Mouse (Mus musculus): ENCODE results near the gene Gstm4. TPM values are rescaled to one million over a fixed set of nuclear protein-coding genes. Genes with fewer than 3 reads are reported as not detected.

Gene Gstm4
- total and polyA plus RNA-seq, 3 experiments: 2.9 to 19.1 (median 7.0) TPM

DNA sequence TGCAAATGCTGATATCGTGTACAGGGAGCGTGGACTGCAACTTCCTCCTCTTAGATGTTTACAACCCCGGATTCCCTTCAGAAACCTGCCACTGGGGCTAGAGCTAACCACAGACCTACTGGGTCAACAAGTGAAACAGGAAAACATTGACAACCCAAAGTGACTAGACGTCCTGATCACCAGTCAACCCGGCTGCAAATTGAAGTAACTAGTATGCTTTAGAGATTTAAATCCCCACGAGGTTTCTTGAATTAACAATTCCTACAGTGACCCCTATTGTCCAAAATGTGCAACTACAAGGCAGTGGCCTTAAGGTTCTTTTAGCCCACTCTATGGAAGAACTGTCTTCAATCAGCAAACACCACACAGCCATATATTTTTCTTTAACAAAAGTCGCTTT, 16.7 kb upstream of the Gstm4 start:
- Histone ChIP-seq H3K4me3 (replicated peaks in 1 of 3; ENCODE audit: low read depth in 2 of 3, low read length in 2 of 3, poor library complexity in 1 of 3) (no peak overlapping the region), H3K4me2 (ENCODE audit: insufficient read depth, low read depth, poor library complexity, severe bottlenecking) (peak overlapping the region; percentile 58; the same call in 1 of the 2 replicates), H3K36me3 (replicated peaks in 1 of 2; ENCODE audit: control insufficient read depth in 1 of 2, insufficient read depth in 1 of 2, low read length in 1 of 2) (no peaks in the 10 kb centered on the region), H3K27ac (ENCODE audit: insufficient read depth, low read depth) (no peak overlapping the region), H3K9me3 (replicated peaks; ENCODE audit: low read length) (no peaks in the 10 kb centered on the region), H3K4me1 (ENCODE audit: control insufficient read depth in 1 of 2, insufficient read depth in 2 of 2) (peaks cover 4 to 13% of the 10 kb centered on the region in 2 experiments), H3K9ac (ENCODE audit: insufficient read depth, low read depth) (peak overlapping the region; percentile 29), H3K79me2 (replicated peaks; ENCODE audit: control insufficient read depth, extremely low read depth, insufficient read depth, poor library complexity, severe bottlenecking) (no peaks in the 10 kb centered on the region), H3K27me3 (replicated peaks) (no peaks in the 10 kb centered on the region)
- DNase-seq (ENCODE audit: extremely low read depth): peak; percentile 79
- TF ChIP-seq BHLHE40 (IDR thresholded peaks at IDR 0.05; ENCODE audit: low read depth, low read length) (0 out of 2 replicates have a peak, but pooled peaks have one; percentile 22), MAZ (IDR thresholded peaks at IDR 0.05; ENCODE audit: low read depth, low read length) (no peak), PAX5 (IDR thresholded peaks at IDR 0.05; ENCODE audit: low read length) (no peak), ETS1 (conservative IDR thresholded peaks at IDR 0.05; ENCODE audit: low read depth, low read length) (no peak), USF1 (IDR thresholded peaks at IDR 0.05; ENCODE audit: low read depth, low read length) (no peak), SIN3A (IDR thresholded peaks at IDR 0.05; ENCODE audit: low read length) (0 out of 2 replicates have a peak, but pooled peaks have one; percentile 51), CTCF (conservative IDR thresholded peaks at IDR 0.05 in 1 of 2, IDR thresholded peaks at IDR 0.05 in 1 of 2; ENCODE audit: low read depth in 2 of 2, low read length in 2 of 2) (peak; percentile 95 to 96), CHD2 (IDR thresholded peaks at IDR 0.05; ENCODE audit: low read length) (no peak), ELF1 (IDR thresholded peaks at IDR 0.05; ENCODE audit: low read depth, low read length) (no peak; the same call in 1 of the 2 replicates), MAX (IDR thresholded peaks at IDR 0.05; ENCODE audit: low read length) (peak; percentile 89), MAFK (IDR thresholded peaks at IDR 0.05; ENCODE audit: insufficient replicate concordance, low read length) (0 out of 2 replicates have a peak, but pooled peaks have one; percentile 13), ZKSCAN1 (IDR thresholded peaks at IDR 0.05; ENCODE audit: borderline replicate concordance, low read depth, low read length) (no peak), IRF4 (IDR thresholded peaks at IDR 0.05; ENCODE audit: low read depth, low read length) (no peak; the same call in 1 of the 2 replicates), KAT2A (IDR thresholded peaks at IDR 0.05; ENCODE audit: insufficient replicate concordance, low read length) (no peak), RAD21 (IDR thresholded peaks at IDR 0.05; ENCODE audit: low read depth, low read length) (peak; percentile 97), ZC3H11A (IDR thresholded peaks at IDR 0.05; ENCODE audit: low read depth, low read length) (peak; percentile 54), GABPA (IDR thresholded peaks at IDR 0.05; ENCODE audit: insufficient replicate concordance, low read depth, low read length) (no peak), MXI1 (IDR thresholded peaks at IDR 0.05; ENCODE audit: low read depth, low read length) (peak; percentile 83), JUND (conservative IDR thresholded peaks at IDR 0.05; ENCODE audit: low read depth, low read length) (peak; percentile 65; the same call in 1 of the 2 replicates), MYC (IDR thresholded peaks at IDR 0.05; ENCODE audit: low read depth, low read length) (peak; percentile 98), HCFC1 (IDR thresholded peaks at IDR 0.05; ENCODE audit: low read depth, low read length) (no peak; the same call in 1 of the 2 replicates), NRF1 (IDR thresholded peaks at IDR 0.05; ENCODE audit: low read depth, low read length) (no peak), SMC3 (IDR thresholded peaks at IDR 0.05; ENCODE audit: low read depth, low read length) (peak; percentile 79), NELFE (IDR thresholded peaks at IDR 0.05; ENCODE audit: low read depth, low read length) (no peak)
- dilution Hi-C loops (cut with MboI; ENCODE audit: extremely low pct_ligation_motif_present, extremely low pct_unique_long_range_greater_than_20kb, low sequenced_read_pairs): no loop called here
- in situ Hi-C loops (cut with MboI; ENCODE audit: low pct_ligation_motif_present, low pct_unique_long_range_greater_than_20kb, low sequenced_read_pairs): no loop called here
